Mouse (Mus musculus): Measurements from ENCODE around the gene Vmn1r168. TPM values are rescaled to one million over a fixed set of nuclear protein-coding genes. Genes with fewer than 3 reads are reported as not detected.

Vmn1r168 gene
- not detected for total RNA-seq (2023)

GRCm38 (mm10) chr7:23539432-23539831 is at the start of gene Vmn1r168:
Gene Vmn1r168, plus strand, starts transcription at chr7:23539732.

GRCm38 (mm10) chr7:23507106-23507505 is 32.4 kb upstream of the Vmn1r168 start, which contains the start of gene Vmn1r167:
Gene Vmn1r167, minus strand, starts transcription at chr7:23507206.

GRCm38 (mm10) chr7:23575226-23575625 is 35.7 kb downstream of the Vmn1r168 start, which contains the start of gene Vmn1r169:
Gene Vmn1r169, plus strand, starts transcription at chr7:23575526.

Other genes with a start within 250 kb of the Vmn1r168 start
- gene Nlrp4e, start 238.5 kb upstream of the Vmn1r168 start, total RNA-seq (2023), result not detected
- gene Nlrp5, start 153.8 kb upstream of the Vmn1r168 start, total RNA-seq (2023), result not detected
- gene Vmn1r167, start 32.5 kb upstream of the Vmn1r168 start, total RNA-seq (2023), result not detected
- not detected for gene Vmn1r169, start 35.8 kb downstream of the Vmn1r168 start, total RNA-seq (2023)
- gene Vmn1r170, start 66.4 kb downstream of the Vmn1r168 start, total RNA-seq (2023), result not detected
- gene Vmn1r171, start 91.0 kb downstream of the Vmn1r168 start, total RNA-seq (2023), result not detected
- gene Vmn1r172, start 118.6 kb downstream of the Vmn1r168 start, total RNA-seq (2023), result not detected
- not detected for gene Vmn1r173, start 161.0 kb downstream of the Vmn1r168 start, total RNA-seq (2023)
- gene Vmn1r174, start 212.5 kb downstream of the Vmn1r168 start, total RNA-seq (2023), result not detected

All from CD8-positive naive resting alpha-beta T cell, adult 57 days (primary cell).